Mouse (Mus musculus) urinary bladder, adult 2 months (tissue): Measurements from ENCODE around the gene Arl15. TPM values are rescaled to one million over a fixed set of nuclear protein-coding genes. Genes with fewer than 3 reads are reported as not detected.

Experiments
- DNase-seq: peaks from one replicate; pipeline ENCODE4 v3.0.0; 2022; ENCODE audit warnings: low spot score
- polyA plus RNA-seq: library from polyadenylated mRNA; depleted of rRNA; stranded (reverse); fragments of >200 nt; gene quantifications from 2 replicates; pipeline ENCODE4 v1.2.3, GENCODE M21; 2012

Gene Arl15
- polyA plus RNA-seq, 1 experiment: 2.8 TPM

GRCm38 (mm10) chr13:113916761-113917160, 122.5 kb downstream of the Arl15 start:
- no peak for DNase-seq

GRCm38 (mm10) chr13:113917376-113917775, 123.1 kb downstream of the Arl15 start:
- no peak for DNase-seq

- no peak for DNase-seq
Observed at GRCm38 (mm10) chr13:113917868-113918411, 123.6 kb downstream of the Arl15 start.

- DNase-seq: no peak
Observed at GRCm38 (mm10) chr13:113918668-113919067, 124.4 kb downstream of the Arl15 start.

GRCm38 (mm10) chr13:113935697-113936096, 141.4 kb downstream of the Arl15 start:
- DNase-seq: no peak

GRCm38 (mm10) chr13:113937231-113937630, 142.9 kb downstream of the Arl15 start:
- no peak for DNase-seq

- DNase-seq: no peak
Observed at GRCm38 (mm10) chr13:113938561-113938960, 144.3 kb downstream of the Arl15 start.

GRCm38 (mm10) chr13:113939097-113939496, 144.8 kb downstream of the Arl15 start:
- DNase-seq: no peak

GRCm38 (mm10) chr13:113939681-113940080, 145.4 kb downstream of the Arl15 start:
- no peak for DNase-seq

GRCm38 (mm10) chr13:113940151-113940550, 145.8 kb downstream of the Arl15 start:
- DNase-seq: no peak

GRCm38 (mm10) chr13:113941943-113942342, 147.6 kb downstream of the Arl15 start:
- no peak for DNase-seq

GRCm38 (mm10) chr13:113947546-113947945, 153.2 kb downstream of the Arl15 start:
- DNase-seq: no peak

- DNase-seq: no peak
Observed at GRCm38 (mm10) chr13:113949708-113950107, 155.4 kb downstream of the Arl15 start.

- no peak for DNase-seq
Observed at GRCm38 (mm10) chr13:113950131-113950530, 155.8 kb downstream of the Arl15 start.

- DNase-seq: no peak
Observed at GRCm38 (mm10) chr13:113957438-113957837, 163.1 kb downstream of the Arl15 start.

- DNase-seq: no peak
Observed at GRCm38 (mm10) chr13:113964945-113965344, 170.6 kb downstream of the Arl15 start.

GRCm38 (mm10) chr13:113970706-113971105, 176.4 kb downstream of the Arl15 start:
- no peak for DNase-seq

- no peak for DNase-seq
Observed at GRCm38 (mm10) chr13:113972401-113972800, 178.1 kb downstream of the Arl15 start.

GRCm38 (mm10) chr13:113974866-113975265, 180.6 kb downstream of the Arl15 start:
- no peak for DNase-seq

- DNase-seq: no peak
Observed at GRCm38 (mm10) chr13:113975722-113976121, 181.4 kb downstream of the Arl15 start.

GRCm38 (mm10) chr13:113976936-113977335, 182.6 kb downstream of the Arl15 start:
- no peak for DNase-seq

GRCm38 (mm10) chr13:113980739-113981460, 186.6 kb downstream of the Arl15 start:
- no peak for DNase-seq

- no peak for DNase-seq
Observed at GRCm38 (mm10) chr13:113981461-113982000, 187.2 kb downstream of the Arl15 start.
